Mouse (Mus musculus): Measurements from ENCODE around the gene Fcgrt. TPM values are rescaled to one million over a fixed set of nuclear protein-coding genes. Genes with fewer than 3 reads are reported as not detected.
A peak's percentile ranks its signal among the peaks of the same experiment; 100 is the strongest.
"Not testable (repeated sequence)": the region's sequence is repeated elsewhere in the genome, so short reads cannot be mapped to it uniquely, and the experiment has no call there.

The Fcgrt gene
- total RNA-seq, 2 experiments from 2014 or later: 17.7 to 18.3 TPM

- intact Hi-C loops (cut with DNase I): no loop called here
- DNase-seq: no peak
These were observed 8.9 kb upstream of the Fcgrt start for GRCm38 (mm10) chr7:45112529-45112928.

- intact Hi-C loops (cut with DNase I): no loop called here
- DNase-seq: no peak
These were observed 8.3 kb upstream of the Fcgrt start for GRCm38 (mm10) chr7:45111940-45112339.

- intact Hi-C loops (cut with DNase I); DNase-seq: not testable (repeated sequence)
These were observed 6.4 kb upstream of the Fcgrt start for GRCm38 (mm10) chr7:45110089-45110488.

- intact Hi-C loops (cut with DNase I): no loop called here
- DNase-seq: no peak
These were observed 3.5 kb upstream of the Fcgrt start for GRCm38 (mm10) chr7:45107052-45107645.

- DNase-seq: no peak
- intact Hi-C loops (cut with DNase I): no loop called here
These were observed 2.8 kb upstream of the Fcgrt start for GRCm38 (mm10) chr7:45106441-45106840.

GRCm38 (mm10) chr7:45105491-45105890, 1.8 kb upstream of the Fcgrt start:
- DNase-seq: no peak
- intact Hi-C loops (cut with DNase I): no loop called here

- no peak for DNase-seq
- intact Hi-C loops (cut with DNase I): no loop called here
These were observed 1.3 kb upstream of the Fcgrt start for GRCm38 (mm10) chr7:45104941-45105340.

- DNase-seq: no peak
- intact Hi-C loops (cut with DNase I): no loop called here
These were observed 588 bp downstream of the Fcgrt start for GRCm38 (mm10) chr7:45102940-45103585.

- intact Hi-C loops (cut with DNase I): no loop called here
- no peak for DNase-seq
These were observed 1.2 kb downstream of the Fcgrt start for GRCm38 (mm10) chr7:45102441-45102840.

GRCm38 (mm10) chr7:45100046-45100445, 3.6 kb downstream of the Fcgrt start:
- intact Hi-C loops (cut with DNase I): no loop called here
- DNase-seq: no peak

GRCm38 (mm10) chr7:45098541-45099240, 5.0 kb downstream of the Fcgrt start:
- intact Hi-C loops (cut with DNase I): no loop called here
- no peak for DNase-seq

GRCm38 (mm10) chr7:45097479-45097878, 6.2 kb downstream of the Fcgrt start:
- intact Hi-C loops (cut with DNase I): no loop called here
- no peak for DNase-seq

- intact Hi-C loops (cut with DNase I); DNase-seq: not testable (repeated sequence)
These were observed 7.7 kb downstream of the Fcgrt start for GRCm38 (mm10) chr7:45095965-45096364.

- intact Hi-C loops (cut with DNase I): no loop called here
- DNase-seq: no peak
These were observed 8.3 kb downstream of the Fcgrt start for GRCm38 (mm10) chr7:45095367-45095766.

GRCm38 (mm10) chr7:45094121-45094520, 9.5 kb downstream of the Fcgrt start:
- intact Hi-C loops (cut with DNase I): no loop called here
- DNase-seq: no peak

GRCm38 (mm10) chr7:45093516-45093905, 10.1 kb downstream of the Fcgrt start:
- intact Hi-C loops (cut with DNase I): no loop called here
- DNase-seq: no peak

GRCm38 (mm10) chr7:45092828-45093515, 10.7 kb downstream of the Fcgrt start:
- intact Hi-C loops (cut with DNase I): no loop called here
- DNase-seq: no peak

- DNase-seq: peak; percentile 96
- intact Hi-C loops (cut with DNase I): no loop called here
These were observed 11.6 kb downstream of the Fcgrt start, which contains the start of gene Rcn3 for GRCm38 (mm10) chr7:45092048-45092447. Gene Rcn3, minus strand, starts transcription at chr7:45092221.

GRCm38 (mm10) chr7:45091001-45091990, 12.4 kb downstream of the Fcgrt start:
- no peak for DNase-seq
- intact Hi-C loops (cut with DNase I): no loop called here

All from left cerebral cortex, postnatal 4 days (tissue).